Mouse (Mus musculus) heart, adult 2 months (tissue): Measurements from ENCODE around the gene Crlf1.

Experiments
- CTCF ChIP-seq: fragments of 200-600 bp; IDR thresholded peaks from 2 replicates; pipeline ENCODE4 v1.8.1; 2022; ENCODE audit warnings: antibody characterized with exemption, mild to moderate bottlenecking, moderate library complexity
- EP300 ChIP-seq: fragments of 200-500 bp; IDR thresholded peaks from 2 replicates; pipeline ENCODE4 v1.6.1; 2011; ENCODE audit warnings: low read depth, low read length, control low read depth; ENCODE audit not compliant: insufficient read depth
- POLR2A ChIP-seq: fragments of 200-500 bp; IDR thresholded peaks from 2 replicates; pipeline ENCODE4 v1.6.1; 2011; ENCODE audit warnings: mild to moderate bottlenecking, low read depth, low read length, control low read depth; ENCODE audit not compliant: insufficient read depth

DNA sequence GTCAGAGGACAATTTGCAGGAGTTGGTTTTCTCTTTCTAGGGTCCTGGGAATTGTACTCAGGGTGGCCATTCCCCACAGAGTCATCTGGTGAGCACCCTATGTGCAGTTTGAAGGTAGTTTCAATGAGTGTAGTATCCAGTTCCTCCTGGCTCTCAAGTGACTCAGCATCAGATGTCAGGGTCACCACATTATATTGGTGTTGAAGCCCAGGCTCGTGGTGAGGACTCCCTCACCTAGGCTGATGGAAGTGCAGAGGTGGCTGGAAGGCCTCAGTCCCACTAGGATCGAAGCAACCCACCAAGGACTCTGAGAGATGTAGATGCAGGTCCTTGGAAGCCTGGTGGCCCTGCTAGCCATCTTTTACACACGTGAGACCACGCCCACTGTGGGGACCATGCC lies 53.5 kb downstream of the Crlf1 start:
- TF ChIP-seq EP300 (no peak), CTCF (no peak), POLR2A (no peak)
